Mouse (Mus musculus) midbrain, embryonic 10.5 days (tissue): ENCODE measurements at regions not wholly inside any gene's neighbourhood (a gene's known extent, or its start where the extent isn't known, plus 50 kb on each side); places are given as distances from the start of the nearest gene placed in this dataset.

Experiments
- DNase-seq: peaks from one replicate; pipeline ENCODE4 v3.0.0-alpha.2; 2017; ENCODE audit warnings: low spot score
- H3K27ac ChIP-seq: fragments of 300-500 bp; sonication (generic); replicated peaks from 2 replicates; pipeline ENCODE4 v1.5.1; 2016; ENCODE audit warnings: mild to moderate bottlenecking
- H3K27me3 ChIP-seq: fragments of 300-500 bp; sonication (generic); 2 replicates; pipeline ENCODE4 v1.6.1; 2016; ENCODE audit warnings: low read depth, mild to moderate bottlenecking; ENCODE audit not compliant: poor library complexity, severe bottlenecking
- H3K36me3 ChIP-seq: fragments of 300-500 bp; sonication (generic); 2 replicates; pipeline ENCODE4 v1.6.1; 2016; ENCODE audit warnings: mild to moderate bottlenecking, moderate library complexity
- H3K4me1 ChIP-seq: fragments of 300-500 bp; sonication (generic); 2 replicates; pipeline ENCODE4 v1.6.1; 2016
- H3K4me3 ChIP-seq: fragments of 300-500 bp; sonication (generic); 2 replicates; pipeline ENCODE4 v1.5.1; 2016; ENCODE audit warnings: mild to moderate bottlenecking, moderate library complexity
- H3K9me3 ChIP-seq: fragments of 300-500 bp; sonication (generic); replicated peaks from 2 replicates; pipeline ENCODE4 v1.6.1; 2016; ENCODE audit warnings: mild to moderate bottlenecking
- WGBS: fragments of 180-500 bp; shearing (Covaris S2); methylation state at CpG from one replicate; pipeline ENCODE4 v1.1.7; 2016; 5-methylcytosine and 5-hydroxymethylcytosine counted together

DNA sequence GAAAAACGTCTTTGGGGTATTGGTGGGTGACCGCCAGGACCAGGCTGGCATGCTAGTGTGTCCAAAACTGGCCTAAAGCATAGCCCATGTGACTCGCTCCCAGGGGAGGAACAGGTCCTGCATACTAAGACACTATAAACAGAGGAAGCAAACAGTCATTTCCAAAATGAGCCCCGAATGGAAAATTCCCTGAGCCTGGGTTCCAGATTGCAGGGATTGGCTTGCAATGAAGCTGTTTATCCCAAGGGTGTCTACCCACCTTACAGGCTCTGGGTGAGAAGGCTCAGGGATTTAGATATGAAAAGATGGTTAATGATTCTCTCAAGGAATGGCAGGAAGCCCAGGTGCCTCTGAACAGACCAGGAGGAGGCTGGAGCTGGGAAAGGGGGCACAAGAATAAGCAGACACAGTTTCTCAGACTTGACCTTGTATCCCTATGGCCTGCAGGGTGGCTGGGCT lies 58.2 kb upstream of the Dock1 start:
- Histone ChIP-seq H3K27ac (no peak overlapping the region), H3K27me3 (no peaks in the 10 kb centered on the region), H3K4me1 (no peaks in the 10 kb centered on the region), H3K4me3 (no peak overlapping the region), H3K9me3 (no peaks in the 10 kb centered on the region), H3K36me3 (no peaks in the 10 kb centered on the region)
- no peak for DNase-seq
- 87% methylated on average over 4 of the region's 4 CpGs for WGBS

DNA sequence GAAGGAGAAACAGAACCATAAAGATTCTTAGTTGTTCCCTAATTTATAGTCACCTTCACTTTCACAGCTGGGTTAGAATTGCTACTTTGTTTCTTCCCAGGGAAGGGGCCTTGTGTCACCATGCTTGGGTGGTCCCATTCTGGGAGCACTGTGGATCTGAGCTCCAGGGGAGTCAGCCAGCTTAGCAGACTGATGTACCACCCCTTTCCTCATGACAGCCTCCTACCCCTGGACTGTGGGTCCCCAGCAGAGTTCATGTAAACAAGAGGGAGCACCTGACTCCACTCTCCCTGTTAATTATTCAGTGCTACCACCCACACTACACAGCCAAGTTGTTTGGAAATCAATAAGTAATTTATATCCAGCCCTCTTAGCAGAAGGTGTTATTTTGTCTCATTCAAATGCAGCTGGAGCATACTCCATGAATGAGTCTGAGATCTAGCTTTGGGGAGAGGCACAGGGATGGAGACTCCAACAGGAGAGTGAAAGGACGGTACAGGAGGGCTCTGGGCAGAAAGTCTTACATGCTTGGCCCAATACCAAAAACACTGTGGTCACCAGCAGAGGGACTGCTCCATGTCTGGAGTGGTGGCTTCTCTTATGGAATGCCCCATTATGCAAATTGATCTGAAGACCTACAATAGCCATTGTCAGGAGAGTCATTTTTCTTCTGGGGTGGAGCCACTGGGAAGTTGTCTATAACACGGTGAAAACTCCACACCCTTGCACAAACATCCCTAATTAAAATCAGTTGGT lies 51.1 kb upstream of the Dock1 start:
- peaks cover 4% of the 10 kb centered on the region; the same call in 1 of the 2 replicates for H3K4me1 ChIP-seq
- H3K27ac ChIP-seq: no peak overlapping the region
- no peaks in the 10 kb centered on the region for H3K9me3 ChIP-seq
- no peak for DNase-seq
- 32% methylated on average over 2 of the region's 2 CpGs for WGBS
- H3K4me3 ChIP-seq: no peak overlapping the region
- no peaks in the 10 kb centered on the region for H3K36me3 ChIP-seq
- no peaks in the 10 kb centered on the region for H3K27me3 ChIP-seq

DNA sequence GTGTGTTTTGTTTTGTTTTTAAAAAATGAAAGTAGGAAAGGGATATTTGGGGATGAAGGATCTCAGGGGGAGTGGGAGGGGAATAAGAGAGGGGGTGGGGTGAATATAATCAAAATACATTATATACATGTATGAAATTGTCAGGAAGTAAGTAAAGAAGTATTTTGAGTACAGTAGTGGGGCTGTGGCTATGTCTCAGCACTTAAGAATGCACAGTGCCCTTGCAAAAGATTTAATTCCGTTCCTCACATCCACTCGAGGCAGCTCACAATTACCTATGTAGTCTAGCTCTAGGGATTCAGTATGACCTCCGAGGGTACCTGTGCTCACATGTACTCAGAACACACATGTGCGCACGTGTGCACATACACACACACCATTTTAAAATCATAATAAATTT lies 50.4 kb upstream of the Dock1 start:
- H3K4me1 ChIP-seq: peaks cover 4% of the 10 kb centered on the region; the same call in 1 of the 2 replicates
- H3K36me3 ChIP-seq: no peaks in the 10 kb centered on the region
- DNase-seq: no peak
- H3K4me3 ChIP-seq: no peak overlapping the region
- no peaks in the 10 kb centered on the region for H3K9me3 ChIP-seq
- 90% methylated on average over 5 of the region's 5 CpGs for WGBS
- H3K27me3 ChIP-seq: no peaks in the 10 kb centered on the region
- no peak overlapping the region for H3K27ac ChIP-seq
